Mouse (Mus musculus): Measurements from ENCODE around the gene Son.

- no peak for TF ChIP-seq CTCF (conservative IDR thresholded peaks at IDR 0.05; ENCODE audit: insufficient read depth, insufficient read length, low read depth, low read length)
- TF ChIP-seq POLR2A (IDR thresholded peaks at IDR 0.05; ENCODE audit: low read depth, low read length), result no peak
These were observed 55.5 kb downstream of the Son start for GRCm38 (mm10) chr16:91702771-91703188.
